Mouse (Mus musculus) cerebellum, adult 18-20 months (tissue): ENCODE measurements at regions not wholly inside any gene's neighbourhood (a gene's known extent, or its start where the extent isn't known, plus 50 kb on each side); places are given as distances from the start of the nearest gene placed in this dataset.

ENCODE experiments used
- DNase-seq, 2 experiments: peaks; one replicate each; pipeline ENCODE4 v3.0.0; 2021

GRCm38 (mm10) chrX:75734628-75735302, 140.2 kb downstream of the Pls3 start:
- peak in 1 of 2 experiments; percentile 77 for DNase-seq

- DNase-seq = peak in 1 of 2 experiments; percentile 86
These were observed 141.3 kb downstream of the Pls3 start for GRCm38 (mm10) chrX:75733651-75734050.

GRCm38 (mm10) chrX:75729791-75730190, 145.2 kb downstream of the Pls3 start:
- peak in 1 of 2 experiments; percentile 74 for DNase-seq

- DNase-seq = peak in 1 of 2 experiments; percentile 51
These were observed 146.5 kb downstream of the Pls3 start for GRCm38 (mm10) chrX:75728507-75728906.

GRCm38 (mm10) chrX:75723542-75723941, 145.5 kb upstream of the Rab39b start:
- DNase-seq = peak in 1 of 2 experiments; percentile 14

GRCm38 (mm10) chrX:75699949-75700348, 121.9 kb upstream of the Rab39b start:
- no peak for DNase-seq

GRCm38 (mm10) chrX:75675271-75675670, 97.2 kb upstream of the Rab39b start:
- peak; percentile 10 to 12 for DNase-seq

GRCm38 (mm10) chrX:75673920-75674665, 96.1 kb upstream of the Rab39b start:
- DNase-seq = peak; percentile 95 to 96

- no peak for DNase-seq
These were observed 95.5 kb upstream of the Rab39b start for GRCm38 (mm10) chrX:75673586-75673919.

GRCm38 (mm10) chrX:75672976-75673375, 94.9 kb upstream of the Rab39b start:
- peak; percentile 36 to 55 for DNase-seq

- DNase-seq = no peak
These were observed 89.6 kb upstream of the Rab39b start for GRCm38 (mm10) chrX:75667636-75668035.

- no peak for DNase-seq
These were observed 65.4 kb upstream of the Rab39b start for GRCm38 (mm10) chrX:75643402-75643801.
